Mouse (Mus musculus) forebrain, embryonic 12.5 days (tissue): ENCODE results near the gene Smg1. TPM values are rescaled to one million over a fixed set of nuclear protein-coding genes. Genes with fewer than 3 reads are reported as not detected.
"Not testable (repeated sequence)": the region's sequence is repeated elsewhere in the genome, so short reads cannot be mapped to it uniquely, and the experiment has no call there.

ENCODE experiments used
- ATAC-seq: fragments of 200-750 bp; cut with Nextera tagmentation; 2 replicates; pipeline ENCODE4 v1.8.0; 2017; ENCODE audit warnings: moderate TSS enrichment; ENCODE audit not compliant: low FRiP score
- H3K27ac ChIP-seq: fragments of 300-500 bp; sonication (generic); 2 replicates; pipeline ENCODE4 v1.5.1; 2016; ENCODE audit warnings: mild to moderate bottlenecking
- H3K27me3 ChIP-seq: fragments of 300-500 bp; sonication (generic); 2 replicates; pipeline ENCODE4 v1.6.1; 2016; ENCODE audit warnings: mild to moderate bottlenecking
- H3K36me3 ChIP-seq: fragments of 300-500 bp; sonication (generic); replicated peaks from 2 replicates; pipeline ENCODE4 v1.6.1; 2016; ENCODE audit warnings: mild to moderate bottlenecking
- H3K4me1 ChIP-seq: fragments of 300-500 bp; sonication (generic); 2 replicates; pipeline ENCODE4 v1.6.1; 2016
- H3K4me2 ChIP-seq: fragments of 300-500 bp; sonication (generic); 2 replicates; pipeline ENCODE4 v1.6.1; 2016; ENCODE audit warnings: mild to moderate bottlenecking, moderate library complexity
- H3K4me3 ChIP-seq: fragments of 300-500 bp; sonication (generic); replicated peaks from 2 replicates; pipeline ENCODE4 v1.5.1; 2016; ENCODE audit warnings: mild to moderate bottlenecking
- H3K9ac ChIP-seq: fragments of 300-500 bp; sonication (generic); 2 replicates; pipeline ENCODE4 v1.6.1; 2016; ENCODE audit warnings: mild to moderate bottlenecking
- H3K9me3 ChIP-seq: fragments of 300-500 bp; sonication (generic); 2 replicates; pipeline ENCODE4 v1.6.1; 2016
- WGBS: fragments of 180-500 bp; shearing (Covaris S2); methylation state at CpG from one replicate; pipeline ENCODE4 v1.1.7; 2016; 5-methylcytosine and 5-hydroxymethylcytosine counted together
- polyA plus RNA-seq: library from polyadenylated mRNA; unstranded; fragments of >200 nt; fragmentation: Nextera tagmentation; extraction: Ambion mirVana; gene quantifications from 2 replicates; pipeline ENCODE4 v1.2.1, GENCODE M21; 2016

Gene Smg1
- polyA plus RNA-seq, 1 experiment from 2014 or later, result 24.2 TPM

GRCm38 (mm10) chr7:118179782-118180181 is 63.7 kb downstream of the Smg1 start:
- no peaks in the 10 kb centered on the region for H3K9me3 ChIP-seq
- H3K4me3 ChIP-seq, result no peak overlapping the region
- H3K9ac ChIP-seq, result no peak overlapping the region
- WGBS, result 60% methylated on average over 3 of the region's 3 CpGs
- peaks cover 55% of the 10 kb centered on the region for H3K36me3 ChIP-seq
- no peak overlapping the region for H3K4me2 ChIP-seq
- H3K4me1 ChIP-seq, result no peaks in the 10 kb centered on the region
- ATAC-seq, result no peak
- no peaks in the 10 kb centered on the region for H3K27me3 ChIP-seq
- H3K27ac ChIP-seq, result no peak overlapping the region

DNA sequence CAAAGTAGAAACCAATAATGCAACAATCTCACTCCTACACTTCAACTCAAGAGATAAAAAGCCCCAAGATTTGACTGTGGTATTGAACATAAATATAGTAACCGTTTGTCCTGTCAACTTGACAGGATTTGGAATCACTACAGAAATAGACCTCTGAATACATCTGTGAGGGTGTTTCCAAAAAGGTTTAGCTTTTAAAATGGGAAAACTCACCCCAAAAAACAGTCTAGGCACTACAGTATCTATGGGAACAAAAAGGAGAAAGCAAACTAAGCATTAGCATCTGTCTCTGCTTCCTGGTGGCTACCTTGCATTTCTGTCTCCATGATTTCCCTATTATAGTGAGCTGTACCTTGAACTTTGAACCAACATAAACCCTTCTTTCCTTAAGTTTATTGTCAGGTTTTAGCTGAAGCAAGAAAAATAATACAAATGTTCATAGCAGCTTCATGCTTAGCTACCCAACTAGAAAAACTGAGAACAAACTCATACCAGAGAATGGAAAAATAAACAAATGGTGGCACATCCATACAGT is 67.6 kb downstream of the Smg1 start:
- Histone ChIP-seq H3K36me3 (peaks cover 49% of the 10 kb centered on the region), H3K27ac (no peak overlapping the region), H3K4me3 (no peak overlapping the region), H3K9me3 (no peaks in the 10 kb centered on the region), H3K4me1 (no peaks in the 10 kb centered on the region), H3K4me2 (no peak overlapping the region), H3K27me3 (no peaks in the 10 kb centered on the region), H3K9ac (no peak overlapping the region)
- WGBS, result 93% methylated on average over 1 of the region's 1 CpGs
- ATAC-seq, result no peak

- ATAC-seq, result not testable (repeated sequence)
These were observed 73.3 kb downstream of the Smg1 start for GRCm38 (mm10) chr7:118170125-118170524.

DNA sequence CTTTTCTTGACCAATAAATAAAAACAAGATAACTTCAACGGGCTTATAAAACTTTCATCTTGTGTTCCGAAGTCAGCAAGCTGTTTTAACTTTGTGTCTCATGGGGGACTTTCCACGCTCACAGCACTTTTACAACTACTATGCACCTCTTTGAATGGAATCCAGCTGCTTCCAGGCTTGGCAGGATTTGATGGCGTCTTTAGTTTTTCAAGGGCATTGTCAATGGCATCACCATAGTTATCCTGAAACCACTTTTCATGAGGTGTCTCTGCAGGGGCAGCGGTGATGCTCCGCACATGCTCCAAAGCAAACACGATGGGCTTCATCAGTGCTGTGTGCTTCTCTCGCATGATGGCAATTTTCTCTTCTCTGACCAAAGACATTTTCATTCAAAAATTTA is 80.5 kb downstream of the Smg1 start:
- no peak overlapping the region for H3K9ac ChIP-seq
- H3K27me3 ChIP-seq, result no peaks in the 10 kb centered on the region
- WGBS, result 97% methylated on average over 8 of the region's 8 CpGs
- H3K4me2 ChIP-seq, result no peak overlapping the region
- no peaks in the 10 kb centered on the region for H3K4me1 ChIP-seq
- H3K9me3 ChIP-seq, result no peaks in the 10 kb centered on the region
- no peak overlapping the region for H3K27ac ChIP-seq
- ATAC-seq, result no peak
- peaks cover 47% of the 10 kb centered on the region for H3K36me3 ChIP-seq
- H3K4me3 ChIP-seq, result no peak overlapping the region

More at GRCm38 (mm10) chr7:118170125-118170524, 73.3 kb downstream of the Smg1 start:
- H3K27me3 ChIP-seq, H3K4me2 ChIP-seq, H3K4me1 ChIP-seq, H3K9me3 ChIP-seq, H3K9ac ChIP-seq, H3K4me3 ChIP-seq, H3K27ac ChIP-seq: not testable (repeated sequence)
- WGBS, result 89% methylated on average over 2 of the region's 2 CpGs
- peaks cover 63% of the 10 kb centered on the region for H3K36me3 ChIP-seq

DNA sequence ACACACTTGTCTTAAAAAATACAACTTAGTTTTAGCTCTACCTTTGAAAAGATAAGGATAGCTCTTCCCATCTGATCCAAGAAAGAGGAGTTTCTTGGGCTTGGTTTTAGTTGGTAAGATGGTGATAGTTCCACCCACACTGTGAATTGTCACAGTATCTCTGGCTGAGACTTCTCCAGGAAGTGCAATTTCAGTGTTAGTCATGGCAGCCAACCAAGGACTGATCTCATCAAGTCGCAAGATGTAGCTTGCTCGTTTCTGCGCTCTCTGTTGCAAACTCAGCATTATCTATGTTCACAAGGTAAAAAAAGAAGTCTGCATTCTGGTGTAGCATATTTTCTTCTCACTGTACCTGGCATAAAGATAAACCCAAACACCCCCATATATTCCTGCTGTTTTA is 83.3 kb downstream of the Smg1 start:
- Histone ChIP-seq H3K27me3 (no peaks in the 10 kb centered on the region), H3K4me3 (no peak overlapping the region), H3K9me3 (no peaks in the 10 kb centered on the region), H3K36me3 (peaks cover 50% of the 10 kb centered on the region), H3K27ac (no peak overlapping the region), H3K9ac (no peak overlapping the region), H3K4me2 (no peak overlapping the region), H3K4me1 (no peaks in the 10 kb centered on the region)
- no peak for ATAC-seq
- 96% methylated on average over 3 of the region's 3 CpGs for WGBS

DNA sequence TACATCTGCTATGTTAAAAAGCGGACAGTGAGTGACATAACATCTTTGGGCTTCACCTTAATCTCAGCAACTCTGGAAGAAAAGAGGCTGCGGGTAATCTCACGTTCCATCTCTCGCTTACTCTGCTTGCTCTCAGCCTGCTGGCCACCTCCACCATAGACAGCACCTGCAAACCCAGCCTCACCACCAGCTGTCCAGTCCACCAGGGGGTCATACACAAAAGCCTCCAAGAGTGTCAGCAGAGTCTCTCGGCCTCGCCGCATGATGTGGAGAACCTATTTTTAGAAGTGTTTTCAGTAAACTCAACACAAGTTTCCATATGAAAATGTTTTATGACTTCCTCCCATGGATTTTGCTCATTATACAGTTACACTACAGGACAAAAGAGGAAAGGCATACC is 87.0 kb downstream of the Smg1 start:
- H3K27ac ChIP-seq, result no peak overlapping the region
- ATAC-seq, result no peak
- peaks cover 79% of the 10 kb centered on the region for H3K36me3 ChIP-seq
- no peak overlapping the region for H3K4me2 ChIP-seq
- H3K4me1 ChIP-seq, result no peaks in the 10 kb centered on the region
- no peak overlapping the region for H3K9ac ChIP-seq
- no peaks in the 10 kb centered on the region for H3K27me3 ChIP-seq
- no peak overlapping the region for H3K4me3 ChIP-seq
- no peaks in the 10 kb centered on the region for H3K9me3 ChIP-seq
- 93% methylated on average over 7 of the region's 7 CpGs for WGBS

DNA sequence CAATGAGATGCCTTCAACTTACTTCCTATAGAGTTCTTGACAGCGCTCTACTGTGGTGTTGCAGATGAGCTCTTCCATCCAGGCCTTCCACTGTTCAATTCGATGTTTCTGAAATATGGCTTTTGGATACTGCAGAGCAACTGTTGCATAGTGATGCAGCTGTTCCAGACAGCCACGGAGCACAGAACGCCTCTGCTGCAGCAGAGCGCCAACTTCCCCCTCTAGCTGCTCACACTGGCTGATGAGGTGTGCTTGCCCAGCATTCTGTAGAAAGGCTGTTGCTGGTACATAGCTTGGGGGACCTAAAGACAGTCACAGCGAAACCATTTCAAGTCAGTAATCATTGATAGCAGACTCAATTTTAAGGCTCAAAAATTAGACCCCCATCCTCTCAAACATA is 89.3 kb downstream of the Smg1 start:
- Histone ChIP-seq H3K9ac (no peak overlapping the region), H3K4me1 (no peaks in the 10 kb centered on the region), H3K4me2 (no peak overlapping the region), H3K4me3 (no peak overlapping the region), H3K9me3 (no peaks in the 10 kb centered on the region), H3K27me3 (no peaks in the 10 kb centered on the region), H3K36me3 (peaks cover 74% of the 10 kb centered on the region), H3K27ac (no peak overlapping the region)
- WGBS, result 95% methylated on average over 6 of the region's 6 CpGs
- ATAC-seq, result no peak

- 82% methylated on average over 3 of the region's 3 CpGs for WGBS
- no peak for ATAC-seq
- H3K9ac ChIP-seq, result no peak overlapping the region
These were observed 99.9 kb downstream of the Smg1 start for GRCm38 (mm10) chr7:118143602-118144001.

GRCm38 (mm10) chr7:118143123-118143522 is 100.3 kb downstream of the Smg1 start:
- H3K4me3 ChIP-seq, result no peak overlapping the region
- ATAC-seq, result no peak
- no peaks in the 10 kb centered on the region for H3K27me3 ChIP-seq
- H3K9me3 ChIP-seq, result no peaks in the 10 kb centered on the region
- no peaks in the 10 kb centered on the region for H3K4me1 ChIP-seq
- 95% methylated on average over 4 of the region's 4 CpGs for WGBS
- H3K36me3 ChIP-seq, result peaks cover 66% of the 10 kb centered on the region
- H3K4me2 ChIP-seq, result no peak overlapping the region
- H3K9ac ChIP-seq, result no peak overlapping the region
- no peak overlapping the region for H3K27ac ChIP-seq

More at GRCm38 (mm10) chr7:118143602-118144001, 99.9 kb downstream of the Smg1 start:
- H3K27ac ChIP-seq, result no peak overlapping the region
- no peaks in the 10 kb centered on the region for H3K9me3 ChIP-seq
- no peaks in the 10 kb centered on the region for H3K4me1 ChIP-seq
- no peak overlapping the region for H3K4me2 ChIP-seq
- H3K36me3 ChIP-seq, result peaks cover 70% of the 10 kb centered on the region
- no peaks in the 10 kb centered on the region for H3K27me3 ChIP-seq
- H3K4me3 ChIP-seq, result no peak overlapping the region

DNA sequence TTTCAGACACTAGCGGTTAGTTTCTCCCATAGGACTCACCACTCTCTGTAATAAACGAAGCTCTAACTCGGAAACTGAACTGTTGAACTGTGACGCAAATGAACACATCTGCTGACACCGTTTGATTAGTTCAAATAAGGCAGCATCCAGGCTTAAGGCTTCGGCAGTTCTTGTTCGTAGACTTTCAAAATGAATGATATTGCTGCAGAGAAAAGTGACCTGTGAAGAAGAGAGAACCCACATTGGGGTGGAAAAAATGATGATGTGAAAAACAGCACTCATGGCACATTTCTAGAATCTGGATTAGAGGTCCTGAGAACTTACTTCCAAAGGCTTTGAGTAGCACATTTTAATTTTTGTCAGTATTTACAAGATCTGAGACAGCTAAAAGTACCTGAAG is 102.2 kb downstream of the Smg1 start:
- no peak overlapping the region for H3K27ac ChIP-seq
- WGBS, result 96% methylated on average over 7 of the region's 7 CpGs
- no peaks in the 10 kb centered on the region for H3K27me3 ChIP-seq
- no peak overlapping the region for H3K4me2 ChIP-seq
- no peak for ATAC-seq
- H3K9ac ChIP-seq, result no peak overlapping the region
- no peaks in the 10 kb centered on the region for H3K9me3 ChIP-seq
- H3K4me1 ChIP-seq, result no peaks in the 10 kb centered on the region
- H3K36me3 ChIP-seq, result peaks cover 74% of the 10 kb centered on the region
- H3K4me3 ChIP-seq, result no peak overlapping the region

GRCm38 (mm10) chr7:118135128-118135527 is 108.3 kb downstream of the Smg1 start:
- WGBS, result 83% methylated on average over 11 of the region's 11 CpGs
- H3K27ac ChIP-seq, result no peak overlapping the region
- H3K4me2 ChIP-seq, result no peak overlapping the region
- H3K4me3 ChIP-seq, result no peak overlapping the region
- no peaks in the 10 kb centered on the region for H3K27me3 ChIP-seq
- ATAC-seq, result no peak
- H3K9ac ChIP-seq, result no peak overlapping the region
- no peaks in the 10 kb centered on the region for H3K9me3 ChIP-seq
- no peaks in the 10 kb centered on the region for H3K4me1 ChIP-seq
- H3K36me3 ChIP-seq, result peaks cover 48% of the 10 kb centered on the region

- ATAC-seq, result peak; percentile 99
These were observed 113.9 kb downstream of the Smg1 start, which contains the start of gene Arl6ip1 for GRCm38 (mm10) chr7:118129430-118130041. Gene Arl6ip1, minus strand, starts transcription at chr7:118129662.

DNA sequence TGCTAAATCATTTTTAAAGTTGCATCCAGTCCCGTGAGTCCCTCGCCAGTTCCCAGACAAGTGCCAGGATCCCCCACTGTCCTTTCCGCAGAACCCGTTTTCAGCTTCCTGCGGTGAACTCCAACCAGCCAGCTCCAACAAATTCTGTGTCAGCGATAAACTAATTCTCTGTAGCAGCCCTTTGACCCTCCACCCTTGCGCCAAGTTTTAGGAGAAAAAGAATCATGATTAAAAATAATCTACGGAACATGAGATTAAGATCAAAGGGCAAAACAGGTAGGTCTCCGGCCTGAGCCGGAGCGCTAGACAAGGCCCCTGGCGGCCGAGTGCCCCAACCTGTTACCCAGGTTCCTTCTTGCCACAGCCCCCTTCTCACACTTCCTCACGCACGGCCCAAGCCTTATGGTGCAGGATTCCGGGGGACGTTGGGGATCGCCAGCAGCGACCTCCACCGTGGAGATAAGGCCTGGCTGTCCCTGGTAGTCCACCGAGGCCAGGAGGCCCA is 114.5 kb downstream of the Smg1 start:
- Histone ChIP-seq H3K9me3 (no peaks in the 10 kb centered on the region), H3K27ac (peak overlapping the region; percentile 91), H3K4me1 (peaks cover 28% of the 10 kb centered on the region), H3K4me2 (peak overlapping the region; percentile 69), H3K36me3 (peaks cover 23% of the 10 kb centered on the region), H3K27me3 (no peaks in the 10 kb centered on the region), H3K9ac (peak overlapping the region; percentile 85), H3K4me3 (peak overlapping the region; percentile 75)
- WGBS, result under 1% methylated on average over 21 of the region's 21 CpGs
- peak; percentile 82 for ATAC-seq

More at GRCm38 (mm10) chr7:118129430-118130041, 113.9 kb downstream of the Smg1 start, which contains the start of gene Arl6ip1:
- Histone ChIP-seq H3K4me3 (peak within 1 kb of the TSS; percentile 75), H3K27me3 (no peaks in the 10 kb centered on the region), H3K4me2 (peak within 1 kb of the TSS; percentile 69), H3K9me3 (no peaks in the 10 kb centered on the region), H3K9ac (peak within 1 kb of the TSS; percentile 85), H3K36me3 (peaks cover 19% of the 10 kb centered on the region), H3K27ac (peak within 1 kb of the TSS; percentile 91), H3K4me1 (peaks cover 26% of the 10 kb centered on the region)
- under 1% methylated on average over 39 of the region's 39 CpGs for WGBS
